Mouse (Mus musculus) spleen, postnatal 36 days (tissue): ENCODE results near the gene Pmvk.

Experiments used
- DNase-seq, 2 experiments: peaks; one replicate each; pipeline ENCODE4 v3.0.0; 2022; ENCODE audit warnings: low spot score in 2 of 2, mixed read lengths in 1 of 2

Gene Pmvk

DNA sequence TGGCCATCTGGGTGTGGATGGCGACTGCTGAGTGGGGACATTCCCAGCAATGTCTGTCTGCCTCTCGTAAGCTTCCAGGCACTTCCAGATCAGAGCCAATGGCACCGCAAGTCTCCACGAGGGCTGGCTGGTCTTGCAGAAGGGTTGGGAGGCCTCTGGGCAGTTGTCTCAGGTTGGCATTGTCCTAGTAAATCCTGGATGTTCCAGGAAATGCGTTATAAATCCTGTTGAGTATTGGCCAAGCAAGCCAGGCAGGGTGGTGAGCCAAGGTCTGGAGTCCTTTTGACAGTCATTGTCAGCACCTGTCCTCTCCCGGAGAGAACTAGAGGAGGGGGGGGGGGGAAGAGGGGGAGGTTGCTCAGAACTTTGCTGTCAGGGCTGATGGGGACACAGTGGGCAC is 24.7 kb downstream of the Pmvk start:
- DNase-seq = no peak

DNA sequence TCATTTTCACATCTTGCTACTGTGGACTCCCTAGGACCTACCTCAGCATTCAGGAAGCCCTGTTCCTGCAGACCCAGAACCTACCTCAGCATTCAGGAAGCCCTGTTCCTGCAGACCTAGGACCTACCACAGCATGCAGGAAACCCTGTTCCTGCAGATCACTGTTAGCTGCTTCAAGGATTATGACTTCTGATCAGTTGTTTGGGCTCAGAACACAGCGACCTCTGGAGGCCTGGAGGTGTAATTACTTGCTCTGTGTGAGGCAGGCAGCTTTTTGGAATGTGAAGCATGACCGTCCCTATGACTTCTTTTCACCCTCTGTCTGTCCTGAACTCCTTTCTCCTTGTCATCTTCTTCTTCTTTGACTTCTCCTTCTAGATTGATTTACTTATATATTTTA is 27.1 kb downstream of the Pmvk start:
- peak in 1 of 2 experiments; percentile 21 for DNase-seq

DNA sequence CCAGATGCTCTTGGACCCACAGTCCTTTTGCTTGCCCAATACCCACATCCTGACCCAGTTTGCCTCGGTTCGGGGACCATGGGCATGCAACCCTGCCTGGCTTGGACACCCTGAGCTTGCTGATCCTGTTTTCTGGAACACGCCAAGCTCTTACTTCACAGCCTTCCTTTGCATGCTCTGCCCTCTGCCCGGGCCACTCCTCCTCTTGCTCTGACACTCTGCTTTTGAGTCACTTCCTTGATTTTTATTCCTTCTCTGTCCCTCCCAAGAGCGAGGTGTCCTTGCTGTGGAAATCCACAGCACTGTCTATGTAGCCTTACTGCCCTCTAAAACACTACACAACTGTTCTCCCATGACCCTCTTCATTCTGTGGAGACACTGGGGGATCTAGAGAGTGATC is 27.9 kb downstream of the Pmvk start:
- DNase-seq = no peak

DNA sequence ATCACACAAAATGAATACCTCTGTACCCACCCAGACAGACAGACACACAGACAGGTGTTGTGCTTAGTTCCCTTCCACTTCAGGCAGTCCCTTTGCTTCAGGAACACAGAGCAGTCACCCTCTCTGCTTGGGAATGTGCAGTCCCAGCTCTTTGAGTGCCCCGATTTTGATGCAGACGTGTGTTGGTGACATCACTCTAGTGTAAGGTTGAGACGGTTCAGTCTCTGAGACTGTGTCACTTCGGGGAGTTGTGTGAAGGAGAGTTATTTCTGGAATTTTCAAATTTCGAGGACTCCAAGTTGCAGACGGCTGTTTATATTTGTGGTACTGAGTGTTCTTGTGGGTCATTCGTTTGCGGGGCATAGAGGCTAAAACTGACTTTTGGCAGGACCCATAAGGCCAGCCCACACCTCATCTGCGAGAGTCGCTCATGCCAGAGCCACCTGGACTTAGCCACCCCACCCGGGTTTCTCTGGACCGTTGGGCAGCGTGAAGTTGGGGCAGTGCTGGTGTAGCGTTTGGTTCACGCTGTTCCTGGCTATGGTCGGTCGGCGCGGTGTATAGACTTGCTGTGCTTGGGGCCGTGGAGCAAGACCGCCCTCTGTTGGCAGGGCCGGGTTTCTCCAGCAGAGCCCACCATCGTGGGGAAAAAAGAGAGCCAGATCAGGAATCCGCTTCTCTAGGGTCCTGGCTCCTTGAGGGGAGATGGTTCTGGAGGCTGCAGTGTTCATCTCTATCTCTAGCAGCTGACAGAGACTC is 30.6 kb downstream of the Pmvk start:
- peak; percentile 69 to 70 for DNase-seq

DNA sequence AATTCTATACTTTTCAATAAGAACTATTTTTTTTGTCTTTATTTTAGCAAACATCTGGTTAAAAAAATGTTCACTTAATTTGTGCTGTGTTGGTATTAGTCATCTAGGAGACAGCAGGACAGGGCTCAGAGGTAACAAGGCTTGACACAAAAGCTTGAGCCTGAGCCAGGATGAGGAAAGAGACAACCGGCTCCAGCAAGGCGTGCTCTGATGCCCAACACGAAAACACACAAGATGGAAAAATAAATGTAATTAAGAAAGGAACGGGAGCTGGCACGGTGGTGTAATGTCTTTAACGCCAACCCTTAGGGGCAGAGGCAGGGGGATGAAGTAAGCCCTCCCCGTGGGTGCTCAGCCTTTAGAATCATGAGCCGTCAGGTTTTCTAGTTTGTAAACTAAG is 31.8 kb downstream of the Pmvk start:
- no peak for DNase-seq

DNA sequence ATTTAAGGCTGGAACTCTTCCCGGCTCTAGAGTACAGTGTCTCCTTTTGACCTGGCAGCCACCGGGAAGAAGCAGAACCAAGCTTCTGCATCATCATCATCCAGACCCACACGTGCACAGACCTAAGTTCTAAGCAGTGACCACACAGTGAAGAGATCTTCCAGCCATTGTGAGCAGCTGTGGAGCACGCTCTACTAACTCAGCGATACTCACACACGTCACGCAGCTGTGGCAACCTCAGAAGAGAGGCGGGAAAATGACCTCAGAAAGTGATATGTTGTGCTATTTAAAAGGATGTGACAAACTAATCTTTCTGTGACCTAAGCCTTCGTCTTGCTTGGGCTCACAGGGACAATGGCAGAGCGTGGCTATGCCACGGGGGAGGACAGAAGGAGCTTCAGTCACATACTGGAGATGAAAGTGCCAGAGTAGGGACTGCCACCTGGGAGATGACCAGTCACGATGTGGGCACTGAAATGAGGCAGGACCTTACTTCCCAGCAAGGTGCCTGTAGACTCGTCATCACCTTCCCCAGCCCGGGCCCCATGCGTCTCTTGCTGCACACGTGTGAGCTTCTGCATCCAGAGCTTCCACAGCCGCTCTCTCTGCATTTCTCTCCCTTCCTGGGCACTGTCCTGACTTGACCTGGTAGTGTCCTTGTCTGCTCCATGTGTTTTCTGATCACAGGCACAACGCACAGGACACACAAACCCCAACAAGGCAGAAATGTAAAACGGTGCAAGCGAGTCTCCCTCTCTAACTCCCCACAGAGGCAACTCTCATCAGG is 32.8 kb downstream of the Pmvk start:
- DNase-seq = no peak

DNA sequence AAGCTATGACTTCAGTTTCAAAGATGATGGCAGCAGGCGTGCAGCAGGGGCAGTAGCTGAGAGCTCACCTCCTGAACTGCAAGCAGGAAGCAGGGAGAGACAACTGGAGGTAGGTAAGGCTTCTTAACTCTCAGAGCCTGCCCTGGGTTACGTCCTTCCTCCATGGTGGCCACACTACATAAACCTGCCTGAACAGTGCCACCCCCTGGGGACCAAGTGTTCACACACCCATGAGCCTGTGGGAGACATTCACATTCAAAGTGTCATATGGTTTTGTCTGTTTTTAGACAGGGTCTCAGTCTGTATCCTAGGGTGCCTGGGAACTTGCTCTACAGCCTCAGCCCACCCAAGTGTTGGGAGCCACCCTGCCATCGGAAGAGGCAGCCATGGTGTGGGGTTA is 36.4 kb downstream of the Pmvk start:
- no peak for DNase-seq

DNA sequence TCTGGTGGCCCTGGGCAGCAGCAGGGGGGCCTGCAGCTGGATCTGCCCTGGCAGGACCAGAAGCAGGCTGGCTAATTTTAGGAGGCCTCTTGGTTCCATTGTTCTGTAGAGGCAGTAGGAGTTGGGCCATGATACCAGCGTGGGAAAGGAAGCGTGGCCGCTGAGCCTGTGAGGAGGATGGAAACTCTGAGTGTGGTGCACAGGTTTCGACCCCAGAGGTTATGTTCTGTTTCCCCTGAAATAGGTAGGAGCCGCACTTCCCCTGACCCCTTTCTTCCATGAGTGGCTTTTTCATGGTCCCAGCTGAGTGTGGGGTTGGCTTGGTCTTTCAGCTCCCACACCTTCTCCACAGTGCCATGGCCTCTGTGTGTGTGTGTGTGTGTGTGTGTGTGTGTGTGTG is 37.2 kb downstream of the Pmvk start:
- DNase-seq = no peak

DNA sequence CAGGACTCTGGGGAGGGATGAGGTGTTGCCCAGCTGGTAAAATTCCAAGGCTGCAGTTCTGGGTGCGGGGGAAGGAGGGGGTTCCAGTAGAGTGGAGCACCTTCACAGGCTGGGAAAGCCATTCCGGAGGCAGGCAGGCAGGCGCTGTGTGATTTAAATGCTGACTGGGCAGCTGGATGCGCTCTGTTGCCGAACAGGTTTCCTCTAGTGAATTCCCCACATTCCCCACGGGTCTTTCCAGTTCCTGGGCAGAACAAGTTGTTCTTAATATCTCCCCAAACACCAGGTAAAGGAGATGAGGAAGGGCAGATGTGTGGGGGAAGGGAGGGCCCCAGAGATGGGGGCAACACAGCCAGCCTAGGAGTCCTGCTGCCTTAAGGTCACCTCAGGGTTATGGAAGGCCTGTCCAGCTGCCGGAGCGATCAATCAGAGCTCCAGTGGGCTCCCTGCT is 38.4 kb downstream of the Pmvk start:
- no peak for DNase-seq

DNA sequence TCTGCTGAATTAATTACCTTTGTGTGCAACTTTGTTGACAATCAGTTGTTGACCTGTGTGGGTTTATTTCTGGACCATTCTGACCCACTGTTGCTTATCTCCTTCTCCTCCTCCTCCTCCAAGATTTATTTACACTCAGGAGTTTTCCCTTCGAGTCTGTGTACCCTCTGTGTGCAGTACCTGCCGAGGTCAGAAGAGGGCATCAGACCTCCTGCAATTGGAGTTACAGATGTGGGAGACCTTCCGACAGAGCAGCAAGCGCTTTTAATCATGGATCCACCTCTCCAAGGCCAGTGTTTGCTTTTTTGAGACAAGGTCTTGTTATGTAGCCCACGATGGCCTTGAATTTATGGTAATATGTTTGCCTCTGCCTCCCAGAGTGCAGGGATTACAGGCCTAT is 40.3 kb downstream of the Pmvk start:
- DNase-seq = no peak

DNA sequence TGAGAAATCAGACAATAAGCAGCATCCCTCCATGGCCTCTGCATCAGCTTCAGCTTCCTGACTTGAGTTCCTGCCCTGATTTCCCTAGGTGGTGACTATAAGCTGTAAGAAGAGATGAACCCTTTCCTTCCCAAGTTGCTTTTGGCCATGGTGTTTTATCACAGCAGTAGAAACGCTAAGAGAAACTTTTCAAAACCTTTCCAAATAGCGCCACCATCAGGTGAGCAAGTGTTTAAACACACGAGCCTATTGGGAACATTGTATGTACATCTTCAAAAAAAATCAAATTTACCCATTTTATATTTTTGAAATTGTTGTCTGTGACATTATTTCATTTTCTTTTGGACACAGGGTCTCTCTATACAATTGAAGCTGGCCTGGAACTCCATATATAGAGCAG is 42.0 kb downstream of the Pmvk start:
- DNase-seq = no peak

DNA sequence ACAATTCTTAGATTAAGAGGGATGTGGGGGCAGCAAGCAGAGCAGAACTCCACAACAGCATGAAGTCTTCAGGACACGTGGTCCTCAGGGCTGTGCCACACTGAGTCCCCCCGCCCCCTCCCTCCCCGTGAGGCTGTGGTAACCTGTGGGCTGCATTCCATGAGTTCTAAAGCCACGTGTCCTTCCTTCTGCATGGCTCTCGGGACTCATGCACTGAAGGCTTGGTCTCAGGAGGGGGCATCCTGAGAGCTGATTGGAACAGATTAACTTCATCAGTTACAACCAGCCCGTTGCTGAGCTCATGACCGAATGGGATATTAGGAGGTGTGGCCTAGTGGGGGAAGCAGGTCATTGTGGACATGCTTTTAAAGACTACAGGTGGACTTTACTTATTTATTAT is 45.4 kb downstream of the Pmvk start:
- no peak for DNase-seq

DNA sequence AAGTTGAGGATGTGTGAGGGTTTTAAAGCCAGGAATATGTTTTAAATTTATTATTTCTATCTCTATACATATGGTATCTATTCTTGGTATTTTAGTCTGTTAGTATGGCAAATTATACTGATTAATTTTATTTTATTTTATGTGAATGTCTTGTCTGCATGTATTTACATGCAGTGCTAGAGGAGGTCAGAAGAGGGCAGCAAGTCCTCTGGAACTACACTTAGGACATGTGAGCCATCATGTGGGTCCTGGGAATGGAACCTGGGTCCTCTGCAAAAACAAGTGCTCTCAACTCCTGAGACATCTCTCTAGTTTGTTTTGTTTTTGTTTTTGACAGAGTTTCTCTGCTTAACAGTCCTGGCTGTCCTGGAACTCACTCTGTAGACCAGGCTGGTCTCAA is 47.1 kb downstream of the Pmvk start:
- no peak for DNase-seq

DNA sequence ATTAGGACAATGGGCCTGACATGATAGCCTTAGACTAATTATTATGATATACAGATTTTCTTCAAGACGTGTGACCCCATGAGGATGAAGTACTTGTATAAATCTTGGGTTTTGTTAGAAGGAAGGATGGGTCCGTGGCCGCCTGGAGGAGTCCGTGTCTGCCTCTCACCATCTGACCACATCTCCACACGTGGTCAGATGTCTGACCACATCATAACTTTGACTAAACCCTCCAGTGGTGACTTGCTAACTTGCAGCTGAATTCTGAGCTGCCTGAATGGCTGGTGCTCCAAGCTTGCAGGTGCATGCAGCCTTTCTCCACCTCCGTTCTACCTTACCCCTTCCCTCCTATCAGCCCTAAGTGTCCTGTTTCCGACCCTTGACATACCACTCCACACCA is 48.2 kb downstream of the Pmvk start:
- no peak for DNase-seq

DNA sequence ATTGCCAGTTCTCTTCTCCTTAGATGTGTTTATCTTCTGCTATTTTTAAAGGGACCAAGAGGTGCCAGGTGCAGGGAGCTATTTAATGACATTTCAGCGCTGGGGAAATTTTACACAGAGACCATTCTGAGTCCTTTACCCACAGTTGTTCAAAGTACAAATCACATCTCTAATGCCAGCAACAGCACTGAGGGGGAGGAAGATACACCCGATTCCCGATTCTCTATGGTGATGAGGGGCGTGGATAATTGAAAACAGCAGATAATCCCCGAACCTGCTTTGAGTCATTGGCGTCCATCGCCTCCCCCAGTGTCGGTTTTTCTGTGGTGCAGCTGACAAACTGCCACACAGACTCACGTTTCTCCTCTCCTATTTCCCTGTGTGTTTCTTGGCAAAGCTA is 53.7 kb downstream of the Pmvk start:
- DNase-seq = no peak

DNA sequence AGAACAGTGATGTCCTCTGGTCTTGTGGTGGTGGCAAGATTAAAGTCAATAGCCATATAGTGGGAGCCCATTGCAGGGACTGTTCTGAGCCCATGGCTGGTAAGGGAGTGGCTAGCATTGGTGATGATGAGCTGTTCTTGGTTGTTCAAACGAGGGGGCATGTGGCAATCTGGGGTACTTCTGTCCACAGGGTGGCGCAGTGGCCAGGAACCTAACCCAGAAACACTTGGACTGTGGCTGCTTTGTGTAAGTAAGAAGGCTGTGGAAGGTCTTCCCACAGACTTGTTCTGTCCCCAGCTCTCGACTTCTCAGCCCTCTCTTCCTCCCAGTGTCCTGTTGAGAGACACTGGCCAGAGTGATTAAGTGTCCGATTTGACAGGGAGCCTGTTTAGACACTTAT is 56.6 kb downstream of the Pmvk start:
- DNase-seq = no peak

DNA sequence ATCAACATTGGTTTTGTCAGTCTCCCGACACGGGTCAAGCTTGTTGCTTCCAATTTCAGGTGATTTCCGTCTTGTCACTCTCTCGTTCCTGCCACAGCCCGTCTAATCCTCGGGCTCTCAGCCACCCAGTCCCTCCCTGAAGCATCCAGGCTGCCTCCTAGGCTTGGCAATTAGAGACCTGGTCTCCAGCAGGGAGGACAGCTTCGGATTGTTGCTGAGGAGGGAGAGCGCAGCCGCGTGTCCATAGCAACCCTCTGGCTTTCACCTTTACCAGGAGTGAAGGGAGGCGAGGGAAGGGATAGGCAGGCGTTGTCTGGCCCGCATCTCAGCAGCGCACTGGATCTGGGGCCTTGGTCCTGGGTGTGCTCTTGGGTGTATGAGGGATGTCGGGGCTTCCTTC is 57.1 kb downstream of the Pmvk start:
- DNase-seq = no peak

DNA sequence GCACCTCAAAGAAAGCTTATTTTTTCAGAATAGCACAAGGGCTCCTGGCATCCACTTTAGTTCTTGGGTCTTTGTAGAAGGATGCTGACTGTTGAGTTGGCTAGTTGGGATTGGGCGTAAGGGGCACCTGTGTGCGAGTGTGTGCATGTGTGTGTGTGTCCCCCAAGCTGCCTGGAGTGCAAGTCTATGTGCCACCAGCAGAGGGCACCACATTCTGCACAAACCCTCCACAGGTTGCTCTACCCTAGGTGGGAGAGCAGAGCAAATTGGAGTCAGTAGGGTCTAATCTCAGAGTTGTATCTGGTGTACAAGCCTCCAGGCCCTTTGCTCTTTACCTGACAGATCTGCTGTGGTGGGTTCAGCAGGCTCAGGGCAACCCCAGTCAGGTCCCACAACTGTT is 57.9 kb downstream of the Pmvk start:
- no peak for DNase-seq

DNA sequence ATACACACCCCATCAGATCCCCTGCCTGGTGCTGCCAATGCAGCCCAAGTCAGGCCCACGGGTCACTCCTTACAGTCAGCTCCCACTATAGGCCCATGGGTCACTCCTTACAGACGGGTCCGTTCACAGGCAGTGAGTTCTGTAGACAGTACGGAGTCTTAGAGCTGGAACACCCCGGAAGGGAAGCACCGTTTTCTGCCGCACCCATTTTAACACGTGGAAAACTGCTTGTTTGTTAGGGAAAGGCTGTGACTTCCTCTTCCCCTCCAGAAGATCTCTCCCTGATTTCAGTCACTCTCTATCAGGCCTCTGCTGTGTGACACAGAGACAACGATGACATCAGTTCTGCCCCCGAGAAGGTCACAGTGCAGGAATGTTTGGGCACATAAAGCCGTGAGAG is 61.1 kb downstream of the Pmvk start:
- DNase-seq = no peak

DNA sequence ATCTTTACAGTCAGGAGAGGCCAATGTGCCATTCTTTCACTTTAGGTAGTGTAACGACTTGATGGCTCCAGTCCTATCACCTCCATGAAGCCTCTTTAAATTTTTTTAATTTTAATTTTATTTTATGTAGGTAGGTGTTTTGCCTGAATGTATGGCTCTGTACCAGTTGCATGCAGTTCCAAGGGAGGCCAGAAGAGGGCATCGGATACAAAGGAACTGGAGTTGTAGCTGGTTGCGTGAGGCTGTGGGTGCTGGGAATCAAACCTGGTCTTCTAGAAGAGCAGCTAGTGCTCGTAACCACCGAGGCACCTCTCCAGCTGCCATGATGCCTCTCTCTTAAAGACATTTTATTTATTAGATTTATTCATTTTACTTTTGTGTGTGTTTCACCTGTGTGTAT is 62.0 kb downstream of the Pmvk start:
- no peak for DNase-seq
